Mouse (Mus musculus): Measurements from ENCODE around the gene Rgl1. TPM values are rescaled to one million over a fixed set of nuclear protein-coding genes. Genes with fewer than 3 reads are reported as not detected.

Gene Rgl1
- polyA plus RNA-seq, 1 experiment from 2014 or later = 28.6 TPM

DNA sequence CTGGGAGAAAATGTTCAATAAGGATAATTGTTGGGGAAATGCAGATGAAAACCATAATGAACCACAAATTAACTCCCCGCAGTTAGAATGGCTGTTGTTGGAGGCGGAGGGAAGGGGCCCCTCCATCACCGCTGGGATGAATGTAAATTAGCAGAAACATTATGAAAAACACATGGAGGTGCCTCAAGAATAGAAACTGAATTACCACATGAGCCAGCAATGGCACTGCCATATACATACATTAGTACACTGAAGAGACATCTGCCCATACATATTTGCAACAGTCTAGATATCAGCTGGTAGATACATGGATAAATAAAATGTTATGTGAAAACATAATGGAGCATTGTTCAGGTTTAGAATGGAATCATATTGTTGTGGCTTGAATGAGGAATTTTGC lies 51.7 kb downstream of the Rgl1 start:
- H3K36me3 ChIP-seq (ENCODE audit: control insufficient read depth, insufficient read depth, low read length) = no peaks in the 10 kb centered on the region
- H3K4me2 ChIP-seq (ENCODE audit: low read depth, low read length, severe bottlenecking) = no peak overlapping the region
- no peak overlapping the region for H3K9ac ChIP-seq (ENCODE audit: low read length)
- no peak for ATAC-seq (replicated peaks; ENCODE audit: low FRiP score)
- H3K4me3 ChIP-seq (ENCODE audit: low read depth, low read length) = no peak overlapping the region
- H3K27me3 ChIP-seq (ENCODE audit: control insufficient read depth, insufficient read depth, low read length) = no peaks in the 10 kb centered on the region
- no peaks in the 10 kb centered on the region for H3K4me1 ChIP-seq (replicated peaks; ENCODE audit: control insufficient read depth, insufficient read depth, low read length)
- no peaks in the 10 kb centered on the region for H3K9me3 ChIP-seq (ENCODE audit: control insufficient read depth, low read length)
- H3K27ac ChIP-seq (ENCODE audit: low read depth, low read length) = no peak overlapping the region
- 55% methylated on average over 3 of the region's 3 CpGs for WGBS
- no peak for DNase-seq (ENCODE audit: low spot score)

DNA sequence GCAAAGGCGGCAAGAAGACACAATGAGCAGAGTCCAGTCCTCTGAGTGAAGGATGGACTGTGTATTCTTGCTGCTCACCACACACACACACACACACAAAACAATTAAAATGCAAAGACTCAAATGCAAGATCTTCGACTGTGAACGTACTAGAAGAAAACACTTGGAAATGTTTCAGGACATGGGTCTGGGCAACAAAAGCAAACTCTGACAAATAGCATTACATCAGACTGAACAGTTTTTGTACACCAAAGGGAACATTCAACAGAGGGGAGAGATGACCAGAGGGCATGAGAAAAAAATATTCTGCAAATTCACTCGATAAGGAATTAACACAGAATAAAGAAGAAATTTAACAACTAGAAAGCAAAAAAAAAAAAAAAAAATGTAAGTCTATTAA lies 52.2 kb downstream of the Rgl1 start:
- 78% methylated on average over 4 of the region's 4 CpGs for WGBS
- no peaks in the 10 kb centered on the region for H3K4me1 ChIP-seq (replicated peaks; ENCODE audit: control insufficient read depth, insufficient read depth, low read length)
- ATAC-seq (replicated peaks; ENCODE audit: low FRiP score) = no peak

DNA sequence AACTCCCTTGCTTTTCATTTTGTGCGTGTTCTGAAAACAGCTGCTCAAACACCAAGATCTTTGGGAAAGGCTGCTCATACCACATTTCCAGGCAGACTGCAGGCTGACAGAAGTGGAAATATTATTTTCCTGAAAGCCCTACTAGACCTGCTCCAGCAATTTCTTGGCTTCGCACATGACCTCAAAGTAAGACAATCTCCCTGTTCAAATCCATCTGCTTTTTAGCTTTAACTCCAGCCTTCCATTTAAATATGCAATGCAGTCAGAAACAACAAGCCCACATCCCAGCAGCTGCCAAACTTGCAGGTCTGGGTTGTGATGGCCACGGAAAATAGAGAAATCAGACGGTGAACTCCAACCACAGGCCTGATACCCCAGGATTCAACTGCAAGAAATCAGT lies 55.1 kb downstream of the Rgl1 start:
- no peaks in the 10 kb centered on the region for H3K36me3 ChIP-seq (ENCODE audit: control insufficient read depth, insufficient read depth, low read length)
- no peak overlapping the region for H3K27ac ChIP-seq (ENCODE audit: low read depth, low read length)
- ATAC-seq (replicated peaks; ENCODE audit: low FRiP score) = no peak
- no peaks in the 10 kb centered on the region for H3K9me3 ChIP-seq (ENCODE audit: control insufficient read depth, low read length)
- 95% methylated on average over 4 of the region's 4 CpGs for WGBS
- no peaks in the 10 kb centered on the region for H3K4me1 ChIP-seq (replicated peaks; ENCODE audit: control insufficient read depth, insufficient read depth, low read length)
- no peak overlapping the region for H3K4me2 ChIP-seq (ENCODE audit: low read depth, low read length, severe bottlenecking)
- no peak overlapping the region for H3K9ac ChIP-seq (ENCODE audit: low read length)
- no peaks in the 10 kb centered on the region for H3K27me3 ChIP-seq (ENCODE audit: control insufficient read depth, insufficient read depth, low read length)
- no peak for DNase-seq (ENCODE audit: low spot score)
- H3K4me3 ChIP-seq (ENCODE audit: low read depth, low read length) = no peak overlapping the region

More for the DNA sequence above, 52.2 kb downstream of the Rgl1 start:
- Histone ChIP-seq H3K4me3 (ENCODE audit: low read depth, low read length) (no peak overlapping the region), H3K4me2 (ENCODE audit: low read depth, low read length, severe bottlenecking) (no peak overlapping the region), H3K27ac (ENCODE audit: low read depth, low read length) (no peak overlapping the region), H3K36me3 (ENCODE audit: control insufficient read depth, insufficient read depth, low read length) (no peaks in the 10 kb centered on the region), H3K27me3 (ENCODE audit: control insufficient read depth, insufficient read depth, low read length) (no peaks in the 10 kb centered on the region), H3K9ac (ENCODE audit: low read length) (no peak overlapping the region), H3K9me3 (ENCODE audit: control insufficient read depth, low read length) (no peaks in the 10 kb centered on the region)
- DNase-seq (ENCODE audit: low spot score) = no peak

DNA sequence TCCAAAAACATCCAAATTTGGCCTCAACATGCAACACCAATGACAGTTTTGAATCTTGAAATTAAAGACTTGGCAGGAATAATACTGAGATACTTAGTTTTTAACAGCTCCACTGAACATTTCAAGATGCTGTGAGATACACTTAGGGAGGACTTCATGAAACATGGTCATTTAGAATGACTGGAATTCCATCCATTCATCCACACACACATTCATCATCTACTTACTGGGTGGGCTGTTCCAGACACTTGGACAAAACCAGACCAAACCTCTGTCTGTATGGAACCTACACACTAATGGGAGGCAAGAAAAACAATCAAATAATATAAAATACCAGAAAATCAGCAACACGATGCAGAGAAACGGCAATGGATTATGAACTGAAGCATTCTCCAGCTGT lies 58.6 kb downstream of the Rgl1 start:
- DNase-seq (ENCODE audit: low spot score) = no peak
- WGBS = 92% methylated on average over 2 of the region's 2 CpGs
- no peaks in the 10 kb centered on the region for H3K9me3 ChIP-seq (ENCODE audit: control insufficient read depth, low read length)
- no peak overlapping the region for H3K27ac ChIP-seq (ENCODE audit: low read depth, low read length)
- no peak overlapping the region for H3K9ac ChIP-seq (ENCODE audit: low read length)
- H3K4me2 ChIP-seq (ENCODE audit: low read depth, low read length, severe bottlenecking) = no peak overlapping the region
- ATAC-seq (replicated peaks; ENCODE audit: low FRiP score) = no peak
- no peak overlapping the region for H3K4me3 ChIP-seq (ENCODE audit: low read depth, low read length)
- H3K36me3 ChIP-seq (ENCODE audit: control insufficient read depth, insufficient read depth, low read length) = no peaks in the 10 kb centered on the region
- no peaks in the 10 kb centered on the region for H3K4me1 ChIP-seq (replicated peaks; ENCODE audit: control insufficient read depth, insufficient read depth, low read length)
- H3K27me3 ChIP-seq (ENCODE audit: control insufficient read depth, insufficient read depth, low read length) = no peaks in the 10 kb centered on the region

DNA sequence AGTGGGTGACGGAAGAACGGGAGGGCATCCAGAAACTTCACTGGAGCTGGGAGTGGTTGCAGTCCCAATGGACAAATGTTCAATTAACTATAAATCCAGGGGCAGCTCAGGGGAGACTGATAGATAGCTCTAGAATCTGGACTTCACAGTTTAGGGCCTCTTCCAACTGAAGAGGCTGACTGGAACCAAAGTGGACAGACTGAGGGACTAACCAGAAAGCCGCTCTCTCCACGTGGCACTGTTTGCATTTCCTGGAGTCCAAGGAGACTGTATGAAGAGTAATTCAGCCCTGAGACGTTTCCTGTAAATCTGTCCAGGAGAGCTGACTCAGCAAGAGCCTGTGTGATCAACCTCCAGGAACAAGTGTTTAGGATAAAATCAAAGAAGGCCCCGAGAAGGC lies 62.2 kb downstream of the Rgl1 start:
- H3K4me2 ChIP-seq (ENCODE audit: low read depth, low read length, severe bottlenecking) = no peak overlapping the region
- no peak overlapping the region for H3K9ac ChIP-seq (ENCODE audit: low read length)
- H3K27me3 ChIP-seq (ENCODE audit: control insufficient read depth, insufficient read depth, low read length) = no peaks in the 10 kb centered on the region
- H3K4me3 ChIP-seq (ENCODE audit: low read depth, low read length) = no peak overlapping the region
- WGBS = 81% methylated on average over 6 of the region's 6 CpGs
- ATAC-seq (replicated peaks; ENCODE audit: low FRiP score) (no peak), DNase-seq (ENCODE audit: low spot score) (no peak)
- no peaks in the 10 kb centered on the region for H3K36me3 ChIP-seq (ENCODE audit: control insufficient read depth, insufficient read depth, low read length)
- H3K4me1 ChIP-seq (replicated peaks; ENCODE audit: control insufficient read depth, insufficient read depth, low read length) = no peaks in the 10 kb centered on the region
- H3K27ac ChIP-seq (ENCODE audit: low read depth, low read length) = no peak overlapping the region
- no peaks in the 10 kb centered on the region for H3K9me3 ChIP-seq (ENCODE audit: control insufficient read depth, low read length)

DNA sequence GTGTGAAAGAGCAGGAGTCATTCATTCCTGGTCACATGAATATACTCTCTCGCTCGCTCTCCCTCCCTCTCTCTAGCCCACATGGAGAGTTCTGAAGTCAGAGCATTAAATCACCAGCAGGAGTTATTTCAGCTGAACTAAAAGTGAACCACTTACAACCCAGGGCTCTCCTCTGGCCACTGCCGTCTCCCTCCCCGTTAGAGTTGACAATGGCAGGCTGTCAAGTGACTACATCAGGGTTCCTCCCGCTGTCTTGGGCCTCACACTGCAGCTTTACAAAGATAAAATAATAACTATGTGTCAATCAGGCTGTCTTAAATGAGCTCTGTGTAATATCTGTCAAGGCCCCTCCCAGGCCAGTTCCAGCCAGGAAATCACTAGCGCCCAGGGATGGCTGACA lies 63.2 kb downstream of the Rgl1 start:
- H3K4me2 ChIP-seq (ENCODE audit: low read depth, low read length, severe bottlenecking) = no peak overlapping the region
- 46% methylated on average over 6 of the region's 6 CpGs for WGBS
- H3K36me3 ChIP-seq (ENCODE audit: control insufficient read depth, insufficient read depth, low read length) = no peaks in the 10 kb centered on the region
- H3K27me3 ChIP-seq (ENCODE audit: control insufficient read depth, insufficient read depth, low read length) = no peaks in the 10 kb centered on the region
- no peak for DNase-seq (ENCODE audit: low spot score)
- H3K9ac ChIP-seq (ENCODE audit: low read length) = no peak overlapping the region
- H3K4me1 ChIP-seq (replicated peaks; ENCODE audit: control insufficient read depth, insufficient read depth, low read length) = no peaks in the 10 kb centered on the region
- no peaks in the 10 kb centered on the region for H3K9me3 ChIP-seq (ENCODE audit: control insufficient read depth, low read length)
- ATAC-seq (replicated peaks; ENCODE audit: low FRiP score) = no peak
- H3K4me3 ChIP-seq (ENCODE audit: low read depth, low read length) = no peak overlapping the region
- H3K27ac ChIP-seq (ENCODE audit: low read depth, low read length) = no peak overlapping the region

DNA sequence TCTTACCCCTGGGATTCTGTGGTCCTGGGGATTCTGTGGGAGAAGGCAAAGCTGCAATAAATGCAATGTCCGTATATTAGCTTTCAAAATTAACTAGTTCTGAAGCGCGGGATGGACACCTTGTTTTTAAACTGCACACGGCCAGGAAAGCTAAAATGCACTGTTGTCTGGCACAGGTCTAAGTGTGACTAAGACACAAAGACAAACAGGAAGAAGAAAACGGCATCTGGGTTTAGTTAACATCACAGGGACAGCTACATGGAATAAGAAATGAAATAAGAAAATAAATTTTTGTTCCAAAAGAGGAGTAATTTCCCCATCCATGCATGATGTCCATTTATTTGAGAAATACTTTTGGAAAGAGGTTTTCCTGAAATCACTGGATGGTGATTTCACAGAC lies 65.1 kb downstream of the Rgl1 start:
- no peaks in the 10 kb centered on the region for H3K27me3 ChIP-seq (ENCODE audit: control insufficient read depth, insufficient read depth, low read length)
- H3K27ac ChIP-seq (ENCODE audit: low read depth, low read length) = no peak overlapping the region
- WGBS = 84% methylated on average over 5 of the region's 5 CpGs
- H3K4me1 ChIP-seq (replicated peaks; ENCODE audit: control insufficient read depth, insufficient read depth, low read length) = no peaks in the 10 kb centered on the region
- no peaks in the 10 kb centered on the region for H3K9me3 ChIP-seq (ENCODE audit: control insufficient read depth, low read length)
- no peak overlapping the region for H3K4me2 ChIP-seq (ENCODE audit: low read depth, low read length, severe bottlenecking)
- no peak overlapping the region for H3K9ac ChIP-seq (ENCODE audit: low read length)
- no peak for ATAC-seq (replicated peaks; ENCODE audit: low FRiP score)
- no peak for DNase-seq (ENCODE audit: low spot score)
- no peak overlapping the region for H3K4me3 ChIP-seq (ENCODE audit: low read depth, low read length)
- no peaks in the 10 kb centered on the region for H3K36me3 ChIP-seq (ENCODE audit: control insufficient read depth, insufficient read depth, low read length)

DNA sequence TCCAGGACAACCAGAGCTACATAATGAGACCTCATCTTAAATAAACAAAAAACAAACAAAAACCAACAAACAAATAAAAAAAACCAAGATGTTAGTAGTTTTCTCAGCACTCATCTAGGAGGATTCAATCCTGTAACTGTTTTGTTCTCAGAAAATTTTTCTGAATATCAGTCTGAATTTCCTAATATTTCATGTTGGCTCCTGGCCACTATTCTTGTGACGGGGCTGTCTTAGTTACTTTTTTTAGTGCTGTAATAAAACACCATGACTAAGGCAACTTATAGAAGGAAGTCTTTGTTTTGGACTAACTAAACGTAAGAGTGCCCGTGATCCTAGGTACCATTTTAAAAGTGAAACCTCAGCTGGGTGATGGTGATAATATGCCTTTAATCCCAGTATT lies 68.8 kb downstream of the Rgl1 start:
- Histone ChIP-seq H3K4me1 (replicated peaks; ENCODE audit: control insufficient read depth, insufficient read depth, low read length) (no peaks in the 10 kb centered on the region), H3K36me3 (ENCODE audit: control insufficient read depth, insufficient read depth, low read length) (no peaks in the 10 kb centered on the region), H3K4me2 (ENCODE audit: low read depth, low read length, severe bottlenecking) (no peak overlapping the region), H3K9me3 (ENCODE audit: control insufficient read depth, low read length) (no peaks in the 10 kb centered on the region), H3K9ac (ENCODE audit: low read length) (no peak overlapping the region), H3K4me3 (ENCODE audit: low read depth, low read length) (no peak overlapping the region), H3K27ac (ENCODE audit: low read depth, low read length) (no peak overlapping the region), H3K27me3 (ENCODE audit: control insufficient read depth, insufficient read depth, low read length) (no peaks in the 10 kb centered on the region)
- WGBS = 86% methylated on average over 3 of the region's 3 CpGs
- no peak for ATAC-seq (replicated peaks; ENCODE audit: low FRiP score)
- no peak for DNase-seq (ENCODE audit: low spot score)

DNA sequence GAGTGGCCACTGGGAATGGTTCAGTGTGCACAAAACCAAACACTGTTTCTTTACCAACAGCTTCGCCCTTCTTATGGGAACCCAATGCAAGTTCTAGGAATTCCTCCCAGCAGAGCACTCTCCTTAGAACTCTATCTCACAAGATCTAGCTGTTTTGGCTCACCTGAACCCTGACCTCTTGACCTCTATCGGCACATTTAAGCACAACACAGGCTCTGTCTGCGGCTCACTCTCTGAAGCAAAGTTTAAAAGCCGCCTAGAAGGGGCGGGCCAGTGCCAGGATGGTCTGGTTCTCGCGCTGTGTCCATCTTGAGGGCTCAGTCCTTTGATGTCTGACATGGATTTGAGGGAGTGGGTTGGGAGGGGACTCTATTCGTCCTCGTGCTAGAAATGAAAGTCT lies 70.7 kb downstream of the Rgl1 start:
- Histone ChIP-seq H3K27me3 (ENCODE audit: control insufficient read depth, insufficient read depth, low read length) (no peaks in the 10 kb centered on the region), H3K27ac (ENCODE audit: low read depth, low read length) (no peak overlapping the region), H3K4me2 (ENCODE audit: low read depth, low read length, severe bottlenecking) (no peak overlapping the region), H3K9ac (ENCODE audit: low read length) (no peak overlapping the region), H3K36me3 (ENCODE audit: control insufficient read depth, insufficient read depth, low read length) (no peaks in the 10 kb centered on the region), H3K4me3 (ENCODE audit: low read depth, low read length) (no peak overlapping the region), H3K9me3 (ENCODE audit: control insufficient read depth, low read length) (no peaks in the 10 kb centered on the region), H3K4me1 (replicated peaks; ENCODE audit: control insufficient read depth, insufficient read depth, low read length) (no peaks in the 10 kb centered on the region)
- 37% methylated on average over 9 of the region's 9 CpGs for WGBS
- ATAC-seq (replicated peaks; ENCODE audit: low FRiP score) (no peak), DNase-seq (ENCODE audit: low spot score) (no peak)
